Mouse (Mus musculus): Measurements from ENCODE around the gene Rab6b.

- TF ChIP-seq CTCF (IDR thresholded peaks at IDR 0.05; ENCODE audit: borderline replicate concordance, insufficient read depth, low read depth, low read length) = peak; percentile 72
- TF ChIP-seq POLR2A (IDR thresholded peaks at IDR 0.05; ENCODE audit: borderline replicate concordance, insufficient read depth, low read length) = no peak
Observed at GRCm38 (mm10) chr9:103174771-103175519, 63.4 kb downstream of the Rab6b start.
